Mouse (Mus musculus) c-Kit-positive CD71-positive TER-119-positive erythroid progenitor cells, embryonic 14.5 days (primary cell): ENCODE measurements around the gene Cd28.

Source experiments
- DNase-seq: peaks from one replicate; pipeline ENCODE4 v3.0.0-alpha.2; 2013; ENCODE audit warnings: low spot score

Gene Cd28

DNA sequence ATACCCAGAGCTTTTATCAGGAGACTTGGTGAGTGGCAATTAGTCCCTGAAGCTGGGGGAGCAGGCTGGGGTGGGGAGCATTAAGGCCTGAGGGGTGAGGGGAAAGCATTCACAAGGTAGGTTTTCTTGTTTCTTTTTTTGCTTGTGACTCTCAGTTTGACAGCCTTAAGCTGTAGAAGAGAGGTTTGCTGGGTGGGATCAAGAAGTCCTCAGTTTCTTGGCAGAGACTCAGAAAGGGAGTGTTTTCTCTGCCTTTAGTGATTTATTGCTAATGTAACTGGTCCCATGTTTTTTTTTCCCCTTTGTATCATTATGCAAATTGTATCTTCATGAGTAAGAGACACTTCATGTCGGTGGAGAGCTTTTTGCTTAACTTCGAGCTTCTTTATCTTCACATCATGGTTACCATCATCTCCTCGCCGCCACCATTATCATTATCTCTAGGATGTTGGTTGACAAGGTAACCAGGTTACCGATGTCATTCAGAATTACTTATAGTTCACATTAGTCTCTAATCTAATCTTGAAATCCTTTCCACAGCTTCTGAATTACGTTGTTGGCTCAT lies 33.7 kb downstream of the Cd28 start:
- no peak for DNase-seq

DNA sequence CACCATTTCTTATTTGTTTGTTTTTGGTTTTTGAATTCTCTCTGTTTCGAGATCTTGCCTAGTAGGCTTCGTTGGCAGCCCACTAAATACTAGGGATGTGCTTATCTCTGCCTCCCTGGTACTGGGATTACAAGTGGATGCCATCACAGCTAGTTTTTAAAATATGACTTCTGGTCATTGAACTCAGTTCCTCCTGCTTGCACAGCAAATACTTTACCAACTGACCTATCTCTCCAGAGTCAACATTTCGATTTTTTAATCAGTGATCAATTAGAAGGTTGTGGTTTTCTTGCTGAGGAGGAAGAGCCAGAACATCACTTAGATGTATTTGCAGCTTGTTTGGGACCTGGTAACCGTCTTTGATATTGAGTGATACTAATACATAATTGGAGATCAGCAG lies 34.4 kb downstream of the Cd28 start:
- DNase-seq = no peak

GRCm38 (mm10) chr1:60752986-60753385 lies 36.4 kb downstream of the Cd28 start:
- DNase-seq = no peak

GRCm38 (mm10) chr1:60753981-60754380 lies 37.4 kb downstream of the Cd28 start:
- DNase-seq = no peak

DNA sequence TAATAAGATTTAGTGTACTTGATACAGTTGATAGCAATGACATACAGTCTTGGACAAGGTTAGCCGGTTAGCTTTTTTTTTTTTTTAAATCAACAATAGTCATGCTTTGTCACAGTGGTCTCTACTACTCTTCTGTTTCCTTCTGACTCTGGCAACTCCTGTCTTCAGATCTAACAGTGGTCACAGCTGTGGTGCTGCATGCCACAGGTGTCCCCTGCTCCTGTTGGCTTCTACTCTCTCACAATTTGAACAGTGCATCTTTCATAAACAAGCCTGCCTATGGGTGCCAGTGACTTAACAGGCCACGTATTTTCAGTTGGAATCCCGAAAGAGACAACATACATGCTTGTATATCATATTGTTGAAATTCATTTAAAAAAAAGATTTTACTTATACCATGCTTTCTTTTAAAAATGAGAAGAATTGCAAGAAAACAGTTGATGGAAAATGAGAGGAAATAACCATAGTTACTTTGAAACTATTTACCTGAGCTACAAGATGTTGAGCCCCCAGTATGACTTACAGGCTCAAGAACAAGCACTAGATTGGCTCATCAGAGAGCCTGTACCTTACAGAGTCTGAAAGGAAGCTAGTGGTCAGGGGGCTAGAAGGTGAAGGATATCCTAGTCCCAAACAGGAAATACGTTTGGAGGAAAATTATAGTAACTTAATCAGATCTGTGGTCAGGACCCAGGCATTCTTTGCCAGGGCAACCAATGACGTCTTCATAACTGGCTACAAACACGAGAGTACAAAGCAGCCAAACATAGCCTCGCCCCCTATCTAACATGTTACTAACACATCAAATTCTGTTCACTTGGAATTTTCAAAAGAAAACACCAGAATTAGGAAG lies 39.0 kb downstream of the Cd28 start:
- DNase-seq = no peak

- DNase-seq = no peak
Observed at GRCm38 (mm10) chr1:60757631-60758030, 41.0 kb downstream of the Cd28 start.

- no peak for DNase-seq
Observed at GRCm38 (mm10) chr1:60758226-60758625, 41.6 kb downstream of the Cd28 start.

GRCm38 (mm10) chr1:60759563-60760335 lies 43.1 kb downstream of the Cd28 start:
- DNase-seq = no peak

DNA sequence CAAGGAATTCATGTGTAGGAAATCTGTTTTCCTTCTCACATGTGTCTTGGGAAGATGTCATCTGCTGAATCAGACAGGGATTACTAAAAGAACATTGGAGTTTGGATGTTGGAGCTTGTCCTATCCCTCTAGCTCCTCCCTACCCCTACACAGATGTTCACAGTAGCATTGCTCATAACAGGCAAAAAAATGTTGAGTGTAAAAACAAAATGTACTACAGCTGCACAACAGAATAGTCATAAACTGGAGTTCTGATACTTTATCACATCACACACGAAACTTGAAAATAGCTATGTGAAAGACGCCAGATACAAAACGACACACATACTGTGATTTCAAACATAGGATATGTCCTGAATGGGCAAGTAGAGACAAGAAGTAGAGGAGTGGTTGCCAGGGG lies 43.9 kb downstream of the Cd28 start:
- DNase-seq = no peak

DNA sequence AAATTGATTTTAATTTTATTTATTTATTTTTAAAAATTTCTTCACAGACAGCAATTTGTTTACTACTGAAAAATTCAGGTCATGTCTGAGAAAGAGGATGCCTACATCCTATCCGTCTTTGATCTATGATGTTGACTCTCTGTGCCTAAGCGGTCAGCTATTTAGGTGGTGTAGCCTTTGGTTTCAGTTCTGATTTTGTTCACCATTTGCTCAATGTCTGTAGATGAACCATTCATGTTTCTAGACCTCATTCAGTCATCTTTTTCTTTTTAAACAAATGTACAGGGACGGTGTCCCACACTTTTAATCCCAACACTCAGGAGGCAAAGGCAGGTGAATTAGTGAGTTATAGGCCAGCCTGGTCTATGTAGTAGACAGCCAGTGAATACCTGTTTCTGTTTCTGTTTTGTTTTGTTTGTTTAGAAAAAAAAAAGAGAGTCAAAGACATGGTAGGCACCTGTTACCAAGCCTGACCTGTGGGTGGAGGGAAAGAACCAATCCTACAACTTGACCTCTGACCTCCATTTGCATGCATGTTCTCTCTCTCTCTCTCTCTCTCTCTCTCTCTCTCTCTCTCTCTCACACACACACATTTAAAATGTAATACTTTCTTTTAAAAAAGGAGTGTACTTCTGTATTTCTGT lies 45.0 kb downstream of the Cd28 start:
- no peak for DNase-seq

DNA sequence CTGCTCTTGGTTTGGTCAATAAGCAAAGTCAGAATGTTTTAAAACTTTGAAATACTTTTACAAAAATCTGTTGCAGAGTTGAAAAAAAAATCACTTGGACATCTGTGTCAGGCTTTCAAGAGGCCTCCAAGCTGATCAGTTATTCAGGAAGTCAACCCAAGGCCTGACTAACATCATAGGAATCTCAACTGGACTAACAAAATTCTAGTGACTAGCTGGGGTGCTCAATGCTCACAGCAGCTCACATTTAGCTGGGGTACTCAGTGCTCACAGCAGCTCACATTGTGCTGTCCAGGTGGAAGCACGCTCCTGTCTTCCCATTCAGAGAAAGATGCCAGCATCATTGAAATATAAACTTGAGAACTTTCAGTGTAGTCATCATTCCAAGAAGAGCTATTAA lies 45.9 kb downstream of the Cd28 start:
- no peak for DNase-seq

- no peak for DNase-seq
Observed at GRCm38 (mm10) chr1:60762916-60763315, 46.3 kb downstream of the Cd28 start.

DNA sequence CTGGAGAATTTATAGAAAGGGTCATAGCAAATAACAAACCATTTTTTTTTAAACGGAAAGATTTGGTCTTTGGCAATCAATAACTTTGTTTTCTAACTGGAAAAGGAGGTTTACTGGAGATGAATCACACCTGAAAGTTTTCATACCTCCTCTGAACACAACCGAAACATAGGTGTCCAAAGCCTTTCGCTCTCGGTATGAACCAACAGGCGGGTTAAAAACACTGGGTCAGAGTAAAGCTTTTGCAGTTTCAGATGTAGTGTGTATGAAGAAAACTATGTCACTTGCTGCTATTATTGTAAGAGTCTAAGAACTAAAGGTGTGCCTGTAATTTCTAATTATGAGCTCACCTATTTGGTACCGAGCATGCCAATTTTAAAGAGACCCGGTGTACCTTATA lies 55.2 kb downstream of the Cd28 start:
- DNase-seq = no peak

- no peak for DNase-seq
Observed at GRCm38 (mm10) chr1:60773231-60773630, 56.6 kb downstream of the Cd28 start.

DNA sequence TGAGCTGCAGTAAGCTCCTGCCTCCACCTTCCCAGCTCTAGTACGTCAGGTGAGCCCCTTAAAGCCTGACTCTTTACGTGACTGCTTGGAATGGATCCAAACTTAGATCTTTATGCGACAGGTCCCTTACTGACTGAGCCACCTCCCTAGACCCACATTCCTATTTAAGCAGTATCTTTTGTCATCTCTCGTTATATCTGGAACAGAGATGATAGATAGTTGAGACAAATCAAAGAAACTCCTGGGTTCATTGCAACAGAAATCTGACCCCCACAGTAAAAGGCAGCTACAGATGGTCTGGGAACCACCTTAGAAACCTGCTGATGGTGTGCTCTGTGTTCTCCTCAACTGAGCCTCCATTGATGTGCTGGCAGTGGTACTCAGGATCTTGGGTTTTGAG lies 59.6 kb downstream of the Cd28 start:
- no peak for DNase-seq

GRCm38 (mm10) chr1:60776906-60777305 lies 60.3 kb downstream of the Cd28 start:
- no peak for DNase-seq

GRCm38 (mm10) chr1:60778465-60779115 lies 62.0 kb downstream of the Cd28 start:
- DNase-seq = no peak

GRCm38 (mm10) chr1:60779176-60779575 lies 62.6 kb downstream of the Cd28 start:
- DNase-seq = no peak

DNA sequence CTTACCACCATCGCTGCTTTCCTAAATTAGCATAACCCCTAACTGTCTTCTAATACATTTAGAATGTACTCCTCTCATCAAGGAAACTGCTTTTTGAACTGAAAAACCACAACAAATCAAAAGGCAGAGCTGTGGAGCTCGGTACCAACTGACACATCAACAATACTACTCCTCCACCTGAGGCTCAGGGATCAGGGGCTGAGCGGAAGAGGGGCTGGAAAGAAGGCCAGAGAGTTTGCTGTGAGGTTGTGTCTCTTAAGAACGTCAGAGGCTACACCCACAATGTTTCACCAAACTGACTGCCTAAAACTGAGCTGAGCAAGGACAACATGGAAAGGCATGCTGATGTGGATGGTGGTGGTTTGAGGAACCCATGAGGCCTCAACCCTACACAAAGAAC lies 65.1 kb downstream of the Cd28 start:
- no peak for DNase-seq

DNA sequence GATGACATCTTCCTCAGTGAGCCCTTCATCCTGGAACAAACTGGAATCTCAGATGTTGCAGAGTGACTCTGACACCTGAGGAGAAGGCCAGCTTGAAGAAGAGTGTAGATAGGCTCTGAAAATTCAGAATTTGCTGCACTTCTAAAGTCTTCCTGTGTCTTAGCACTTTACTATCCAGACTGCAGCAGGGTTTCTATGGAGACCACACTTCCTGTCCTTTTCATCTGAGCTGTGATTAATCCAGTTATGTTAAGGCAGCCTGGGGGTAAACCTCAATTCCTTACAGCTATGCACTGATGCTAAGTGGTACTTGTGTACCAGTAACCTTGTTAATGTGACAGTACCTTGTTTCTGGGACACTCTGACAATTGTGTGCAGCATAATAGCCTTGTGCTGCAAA lies 77.1 kb downstream of the Cd28 start:
- no peak for DNase-seq

DNA sequence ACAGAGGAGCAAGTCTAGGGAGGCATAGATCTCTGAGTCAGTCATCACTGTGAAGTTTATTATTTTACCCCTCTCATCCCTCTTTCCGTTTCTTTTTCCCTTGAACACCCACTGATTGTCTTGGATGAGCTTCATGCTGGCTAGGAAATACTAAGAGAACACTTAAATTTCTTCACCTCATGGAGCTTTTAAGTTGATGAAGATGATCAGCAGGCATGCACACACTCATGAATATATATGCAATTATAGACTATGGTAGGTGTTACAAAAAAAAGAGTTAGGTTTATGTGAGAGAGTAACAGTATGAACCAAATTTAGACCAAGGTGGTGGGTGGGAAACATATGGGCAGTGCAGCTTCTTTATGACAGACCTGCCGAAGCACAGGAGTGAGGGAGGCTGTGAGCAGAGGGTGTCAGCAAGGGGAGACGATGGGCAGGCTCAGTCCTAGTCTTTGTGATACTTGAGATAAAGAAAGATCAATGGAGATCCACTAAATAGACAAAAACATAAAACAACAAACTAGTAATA lies 79.1 kb downstream of the Cd28 start:
- no peak for DNase-seq
